Mouse (Mus musculus) brain, embryonic 14.5 days (tissue): ENCODE results near the gene Nedd8.

Experiments
- CTCF ChIP-seq: fragments of 200-500 bp; IDR thresholded peaks from 2 replicates; pipeline ENCODE4 v1.5.1; 2012; ENCODE audit warnings: inconsistent platforms, mild to moderate bottlenecking, moderate library complexity, borderline replicate concordance; ENCODE audit not compliant: insufficient read depth, insufficient read length; ENCODE audit errors: extremely low read depth
- POLR2A ChIP-seq: fragments of 200-500 bp; IDR thresholded peaks from 2 replicates; pipeline ENCODE4 v1.6.1; 2012; ENCODE audit warnings: mild to moderate bottlenecking, inconsistent platforms, borderline replicate concordance; ENCODE audit not compliant: poor library complexity, insufficient read depth, insufficient read length, severe bottlenecking; ENCODE audit errors: extremely low read depth

DNA sequence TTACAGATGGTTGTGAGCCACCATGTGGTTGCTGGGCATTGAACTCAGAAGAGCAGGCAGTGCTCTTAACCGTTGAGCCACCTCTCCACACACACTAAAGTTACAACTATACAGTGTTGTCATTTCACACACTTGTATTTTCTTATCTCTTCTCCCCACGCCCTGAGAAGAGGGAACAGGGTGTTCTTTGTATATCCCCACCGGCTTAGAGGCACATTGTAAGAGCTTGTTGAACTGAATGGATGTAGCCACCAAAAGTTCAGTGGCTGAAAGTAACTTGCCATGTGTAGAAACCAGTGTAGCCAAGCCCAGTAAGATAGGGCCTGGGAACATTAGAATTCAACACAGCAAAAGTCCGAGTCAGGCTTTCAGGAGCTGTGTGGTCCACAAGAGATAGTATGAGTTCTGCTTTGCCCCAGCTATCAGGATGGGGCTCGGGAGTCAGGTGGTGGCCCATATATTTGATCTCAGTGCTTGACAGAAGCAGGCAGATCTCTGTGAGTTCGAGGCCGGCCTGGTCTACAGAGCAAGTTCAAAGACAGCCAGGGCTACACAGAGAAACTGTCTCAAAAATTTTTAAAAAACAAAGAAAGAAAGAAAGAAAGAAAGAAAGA lies 57.3 kb downstream of the Nedd8 start:
- TF ChIP-seq CTCF (no peak), POLR2A (no peak)
